Mouse (Mus musculus): ENCODE measurements around the gene Tspan18.

The Tspan18 gene

GRCm38 (mm10) chr2:93290345-93291118 is 43.8 kb downstream of the Tspan18 start:
- no peak for DNase-seq

- DNase-seq = no peak
These were observed 45.1 kb downstream of the Tspan18 start for GRCm38 (mm10) chr2:93289161-93289560.

GRCm38 (mm10) chr2:93287348-93287747 is 47.0 kb downstream of the Tspan18 start:
- no peak for DNase-seq

- no peak for DNase-seq
These were observed 47.6 kb downstream of the Tspan18 start for GRCm38 (mm10) chr2:93286742-93287141.

- DNase-seq = no peak
These were observed 48.0 kb downstream of the Tspan18 start for GRCm38 (mm10) chr2:93286321-93286720.

- DNase-seq = peak; percentile 32
These were observed 48.5 kb downstream of the Tspan18 start for GRCm38 (mm10) chr2:93285842-93286241.

GRCm38 (mm10) chr2:93284625-93285024 is 49.7 kb downstream of the Tspan18 start:
- no peak for DNase-seq

- DNase-seq = no peak
These were observed 50.6 kb downstream of the Tspan18 start for GRCm38 (mm10) chr2:93283481-93284293.

- no peak for DNase-seq
These were observed 51.7 kb downstream of the Tspan18 start for GRCm38 (mm10) chr2:93282636-93283035.

GRCm38 (mm10) chr2:93281466-93281865 is 52.8 kb downstream of the Tspan18 start:
- no peak for DNase-seq

- no peak for DNase-seq
These were observed 54.1 kb downstream of the Tspan18 start for GRCm38 (mm10) chr2:93280117-93280620.

- DNase-seq = no peak
These were observed 55.9 kb downstream of the Tspan18 start for GRCm38 (mm10) chr2:93278181-93278975.

- no peak for DNase-seq
These were observed 56.8 kb downstream of the Tspan18 start for GRCm38 (mm10) chr2:93277486-93277885.

GRCm38 (mm10) chr2:93276026-93276425 is 58.3 kb downstream of the Tspan18 start:
- DNase-seq = no peak

GRCm38 (mm10) chr2:93273916-93274315 is 60.4 kb downstream of the Tspan18 start:
- DNase-seq = no peak

GRCm38 (mm10) chr2:93270083-93270482 is 64.2 kb downstream of the Tspan18 start:
- DNase-seq = no peak

GRCm38 (mm10) chr2:93269611-93270010 is 64.7 kb downstream of the Tspan18 start:
- DNase-seq = no peak

- DNase-seq = no peak
These were observed 65.5 kb downstream of the Tspan18 start for GRCm38 (mm10) chr2:93268711-93269270.

GRCm38 (mm10) chr2:93267791-93268190 is 66.5 kb downstream of the Tspan18 start:
- no peak for DNase-seq

GRCm38 (mm10) chr2:93266565-93267169 is 67.6 kb downstream of the Tspan18 start:
- no peak for DNase-seq

GRCm38 (mm10) chr2:93262291-93263285 is 71.7 kb downstream of the Tspan18 start:
- DNase-seq = peak; percentile 25

Data from cerebellum, adult 9-11 months (tissue).